Mouse (Mus musculus): ENCODE measurements at regions not wholly inside any gene's neighbourhood (a gene's known extent, or its start where the extent isn't known, plus 50 kb on each side); places are given as distances from the start of the nearest gene placed in this dataset.
A peak's percentile ranks its signal among the peaks of the same experiment; 100 is the strongest.

- DNase-seq (ENCODE audit: low read depth, low spot score) = peak; percentile 65
These were observed 572.6 kb upstream of the Sox9 start for GRCm38 (mm10) chr11:112209414-112209813.

- no peak for DNase-seq (ENCODE audit: low read depth, low spot score)
These were observed 562.8 kb upstream of the Sox9 start for GRCm38 (mm10) chr11:112219046-112219720.

GRCm38 (mm10) chr11:112234492-112235116 is 547.4 kb upstream of the Sox9 start:
- DNase-seq (ENCODE audit: low read depth, low spot score) = no peak

- no peak for DNase-seq (ENCODE audit: low read depth, low spot score)
These were observed 542.8 kb upstream of the Sox9 start for GRCm38 (mm10) chr11:112238960-112239884.

DNA sequence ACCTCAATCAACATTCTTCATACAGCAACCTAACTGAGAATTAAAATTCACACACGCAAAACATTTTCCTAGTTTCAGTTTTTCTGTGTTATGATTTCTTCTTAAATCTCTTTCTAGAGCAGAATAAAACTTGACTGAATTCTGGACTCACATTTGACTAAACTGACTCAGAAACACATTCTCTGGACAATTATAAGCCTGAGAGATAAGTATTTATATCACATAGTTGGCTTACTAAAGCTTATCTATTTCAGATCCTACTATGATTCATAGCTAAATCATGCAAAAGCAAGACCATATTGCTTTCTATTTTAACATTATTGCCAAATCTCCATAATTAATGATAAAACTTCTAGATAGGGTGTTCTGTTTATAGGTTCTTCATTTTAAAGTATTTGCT is 529.5 kb upstream of the Sox9 start:
- no peak for DNase-seq (ENCODE audit: low read depth, low spot score)

- no peak for DNase-seq (ENCODE audit: low read depth, low spot score)
These were observed 529.0 kb upstream of the Sox9 start for GRCm38 (mm10) chr11:112253061-112253460.

DNA sequence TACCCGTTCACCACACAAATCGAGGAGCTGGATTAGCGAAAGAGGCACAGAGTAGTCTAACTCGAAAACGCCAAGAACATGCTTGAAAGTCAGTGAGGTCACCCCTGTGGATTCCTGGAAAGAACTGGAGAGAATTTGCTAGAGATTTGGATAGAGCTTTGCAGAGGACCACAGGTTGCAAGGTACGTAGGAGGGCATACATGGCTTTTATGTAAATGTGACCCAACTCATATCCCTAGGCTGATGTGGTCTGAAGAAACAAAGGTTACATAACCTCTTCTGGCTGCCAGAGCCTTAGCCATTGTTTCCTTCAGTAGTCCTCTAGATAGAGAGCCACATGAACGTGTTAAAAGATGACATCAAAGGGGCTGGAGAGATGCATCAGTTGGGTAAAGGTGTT is 525.7 kb upstream of the Sox9 start:
- no peak for DNase-seq (ENCODE audit: low read depth, low spot score)

DNA sequence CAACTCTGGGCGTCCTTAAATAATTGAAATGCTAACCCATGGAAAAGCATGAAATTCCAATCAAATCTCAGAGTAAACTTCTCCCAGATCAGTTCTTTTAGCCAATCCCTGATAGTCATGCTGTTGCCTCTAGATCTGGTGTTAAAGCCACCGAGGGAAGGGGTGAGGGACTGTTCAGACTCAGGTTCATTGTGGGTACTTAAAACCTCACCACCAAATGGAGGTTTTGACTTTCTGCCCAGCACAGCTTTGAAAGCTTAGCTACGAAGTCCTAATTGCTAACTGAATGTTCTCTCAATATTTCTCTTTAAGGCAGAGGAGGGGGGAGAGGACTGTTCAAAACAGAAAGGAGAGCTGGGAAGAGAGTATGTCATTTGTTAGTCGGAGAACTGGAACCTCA is 517.9 kb upstream of the Sox9 start:
- no peak for DNase-seq (ENCODE audit: low read depth, low spot score)

GRCm38 (mm10) chr11:112270911-112271310 is 511.1 kb upstream of the Sox9 start:
- DNase-seq (ENCODE audit: low read depth, low spot score) = no peak

DNA sequence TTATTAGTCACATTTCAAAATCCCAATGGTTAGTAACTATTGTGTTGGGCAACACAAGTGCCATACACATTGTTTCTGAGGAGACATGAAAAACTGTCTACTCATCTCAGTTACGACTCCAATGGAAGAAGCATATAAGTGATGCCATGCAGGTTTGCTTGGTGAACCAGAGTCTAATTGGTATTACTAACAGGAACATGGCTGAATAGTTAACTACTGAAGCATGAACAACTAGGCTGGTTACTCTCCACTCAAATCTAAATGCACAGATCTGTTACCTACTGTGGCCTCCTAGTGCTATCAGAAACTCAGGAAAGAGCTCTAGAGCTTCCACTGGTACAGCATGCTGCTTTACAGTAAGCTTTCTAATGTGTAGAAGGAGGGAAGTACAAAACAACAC is 503.5 kb upstream of the Sox9 start:
- no peak for DNase-seq (ENCODE audit: low read depth, low spot score)

- no peak for DNase-seq (ENCODE audit: low read depth, low spot score)
These were observed 499.1 kb upstream of the Sox9 start for GRCm38 (mm10) chr11:112282911-112283310.

- DNase-seq (ENCODE audit: low read depth, low spot score) = no peak
These were observed 483.1 kb upstream of the Sox9 start for GRCm38 (mm10) chr11:112298901-112299341.

- DNase-seq (ENCODE audit: low read depth, low spot score) = no peak
These were observed 478.9 kb upstream of the Sox9 start for GRCm38 (mm10) chr11:112303091-112303490.

- DNase-seq (ENCODE audit: low read depth, low spot score) = no peak
These were observed 456.2 kb upstream of the Sox9 start for GRCm38 (mm10) chr11:112325850-112326249.

GRCm38 (mm10) chr11:112327606-112328005 is 454.4 kb upstream of the Sox9 start:
- no peak for DNase-seq (ENCODE audit: low read depth, low spot score)

DNA sequence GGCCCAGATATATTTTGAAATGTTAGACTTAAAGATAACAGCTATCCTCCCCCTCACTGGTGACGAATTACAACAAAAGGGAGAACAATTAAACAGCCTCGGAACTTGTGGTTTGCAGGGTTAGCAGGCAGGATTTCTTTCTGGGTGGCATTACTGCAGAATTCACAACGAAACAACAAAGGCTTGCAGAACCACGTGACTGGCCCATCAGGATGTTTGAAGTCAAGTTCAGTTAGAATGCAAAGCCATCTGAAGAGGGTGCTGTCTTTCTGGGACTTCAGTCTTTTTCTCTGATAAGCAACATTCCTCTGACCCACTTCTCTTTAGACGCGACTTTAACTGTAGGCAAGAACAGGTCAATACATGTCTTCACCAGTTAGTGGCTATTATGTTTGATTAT is 436.9 kb upstream of the Sox9 start:
- DNase-seq (ENCODE audit: low read depth, low spot score) = no peak

DNA sequence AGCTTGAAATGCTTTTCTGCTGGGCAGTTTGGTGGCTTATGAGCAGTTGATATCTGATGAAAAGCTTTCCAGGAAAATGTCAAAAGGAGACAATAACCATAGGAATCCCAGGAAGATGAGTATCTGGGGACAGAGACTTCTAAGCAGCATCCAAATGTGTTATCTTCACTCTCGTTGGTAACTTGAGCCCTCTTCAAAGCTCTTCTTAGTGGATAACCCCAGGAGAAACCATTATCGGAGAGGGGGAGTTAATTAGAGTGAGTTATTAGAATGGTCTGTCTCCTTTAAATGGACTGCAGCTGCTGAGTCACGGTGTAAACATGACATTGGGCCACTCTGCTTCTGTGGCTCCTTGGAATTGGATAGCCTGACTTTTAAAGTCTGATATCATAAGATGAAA is 436.4 kb upstream of the Sox9 start:
- DNase-seq (ENCODE audit: low read depth, low spot score) = no peak

GRCm38 (mm10) chr11:112346089-112346488 is 435.9 kb upstream of the Sox9 start:
- no peak for DNase-seq (ENCODE audit: low read depth, low spot score)

- DNase-seq (ENCODE audit: low read depth, low spot score) = no peak
These were observed 435.5 kb upstream of the Sox9 start for GRCm38 (mm10) chr11:112346532-112346931.

DNA sequence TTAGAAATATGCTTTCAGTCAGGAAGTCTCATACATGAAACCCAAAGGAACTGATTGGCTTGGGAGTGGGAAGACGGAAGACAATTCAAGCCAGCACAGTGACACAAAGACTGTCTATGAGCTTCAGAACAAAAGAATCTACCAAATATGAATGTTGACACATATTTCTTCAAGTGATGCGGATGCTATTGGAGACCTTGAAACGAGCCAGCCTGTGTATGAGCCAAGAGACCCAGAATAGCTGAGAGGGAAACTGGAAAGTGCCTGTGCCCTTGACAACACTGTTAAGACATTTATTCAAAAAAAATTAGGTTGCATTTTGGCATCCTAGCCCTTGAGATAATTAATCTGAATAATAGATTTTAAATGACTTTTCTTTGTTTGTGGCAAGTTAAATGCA is 426.7 kb upstream of the Sox9 start:
- no peak for DNase-seq (ENCODE audit: low read depth, low spot score)

- no peak for DNase-seq (ENCODE audit: low read depth, low spot score)
These were observed 415.3 kb upstream of the Sox9 start for GRCm38 (mm10) chr11:112366715-112367114.

DNA sequence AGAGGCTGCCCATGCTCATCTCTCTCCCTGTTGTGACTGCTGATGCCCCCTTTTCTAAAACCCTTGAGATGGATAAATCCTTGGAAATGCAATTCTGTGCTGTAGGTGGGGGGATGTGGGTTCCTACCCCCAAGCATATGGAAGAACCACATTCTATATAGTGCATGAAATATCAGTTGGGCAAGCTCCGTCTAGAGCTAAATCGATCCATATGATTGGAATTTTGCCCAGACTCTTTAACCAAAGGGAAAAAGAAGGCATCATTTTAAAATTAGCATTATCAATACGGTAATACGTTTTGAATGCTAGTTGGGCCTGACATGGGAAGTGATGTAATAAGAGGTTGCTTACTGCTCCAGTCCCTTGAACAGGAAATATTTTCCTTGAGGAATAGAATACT is 411.1 kb upstream of the Sox9 start:
- DNase-seq (ENCODE audit: low read depth, low spot score) = no peak
